ENCODE assay signal across 24 mouse cellular contexts in genomic region chr17:28129796-28130195, GRCm38 (mm10). TPM values are rescaled to one million over a fixed set of nuclear protein-coding genes. Genes with fewer than 3 reads are reported as not detected.
"Had no signal": no experiment of that assay in that cellular context is flagged by ENCODE, and none has a peak within 500 bp of the region (broad histone marks: within the 10 kb centered on the region; RNA-seq: fewer than 3 reads in every experiment).

No protein-coding gene starts in this region.

- H3K27ac ChIP-seq: heart, adult 2 months; hindbrain, embryonic 10.5 days; hindbrain, embryonic 12.5 days; hindbrain, embryonic 14.5 days; intestine, embryonic 15.5 days; kidney, embryonic 15.5 days; kidney, postnatal 0 days; limb, embryonic 13.5 days; limb, embryonic 15.5 days; liver, embryonic 12.5 days; liver, embryonic 14.5 days had no signal

- DNase-seq: gastrocnemius, postnatal 14 days; gastrocnemius, postnatal 36 days; heart, adult 11 months; heart, adult 2 months; heart, postnatal 10 days; heart, postnatal 4 days; kidney, adult 9 months; kidney, postnatal 36 days; layer of hippocampus, adult 9-11 months; layer of hippocampus, postnatal 36 days; left cerebral cortex, postnatal 4 days had no signal

- H3K9me3 ChIP-seq: heart, embryonic 12.5 days; hindbrain, embryonic 10.5 days; hindbrain, embryonic 12.5 days; intestine, embryonic 15.5 days; kidney, embryonic 15.5 days; limb, embryonic 13.5 days; limb, embryonic 15.5 days; liver, embryonic 12.5 days had no signal

- H3K4me1 ChIP-seq: heart, embryonic 12.5 days had no signal

- H3K4me3 ChIP-seq: heart, adult 2 months; heart, embryonic 12.5 days; hindbrain, embryonic 10.5 days; hindbrain, embryonic 12.5 days; intestine, embryonic 15.5 days; kidney, embryonic 15.5 days; limb, embryonic 13.5 days; limb, embryonic 15.5 days; liver, embryonic 12.5 days had no signal

- H3K36me3 ChIP-seq: heart, embryonic 12.5 days; hindbrain, embryonic 10.5 days; hindbrain, embryonic 12.5 days; intestine, embryonic 15.5 days; kidney, embryonic 15.5 days; limb, embryonic 13.5 days; limb, embryonic 15.5 days; liver, embryonic 12.5 days had no signal

- H3K27me3 ChIP-seq: hindbrain, embryonic 12.5 days; intestine, embryonic 15.5 days; kidney, embryonic 15.5 days; limb, embryonic 13.5 days had no signal

RNA-seq across cellular contexts. Expression of gene Scube3, which starts 12.1 kb away (rescaled TPM):
- polyA plus RNA-seq: inflammation-experienced regulatory T-cells, adult 6 months had no signal

RNA-seq across cellular contexts. Expression of gene Tcp11, which starts 49.4 kb away (rescaled TPM):
- polyA plus RNA-seq: liver, adult 2 months had no signal
